Mouse (Mus musculus) lung, postnatal 10 days (tissue): ENCODE measurements around the gene Eno3.

Experiments
- DNase-seq: peaks from one replicate; pipeline ENCODE4 v3.0.0; 2021

Eno3 gene

DNA sequence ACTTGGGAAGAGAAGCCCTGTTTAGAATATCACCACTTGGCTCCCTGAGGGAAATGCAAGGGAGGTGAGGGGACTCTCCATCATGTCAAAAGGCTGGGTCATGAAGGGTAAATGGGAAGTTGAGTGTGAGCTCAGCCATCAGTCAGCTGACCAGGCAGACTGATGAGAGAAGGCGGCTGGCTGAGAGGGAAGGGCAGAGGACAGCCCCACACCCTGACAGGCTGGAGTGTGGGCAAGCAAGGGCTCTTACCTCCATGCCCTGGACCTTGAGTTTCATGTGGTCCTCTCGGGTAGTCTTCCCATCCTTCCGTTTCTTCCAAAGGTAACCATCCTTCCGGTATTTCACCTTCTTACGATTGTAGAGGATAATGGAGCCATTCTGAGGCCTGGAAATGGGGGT lies 26.6 kb downstream of the Eno3 start:
- no peak for DNase-seq

DNA sequence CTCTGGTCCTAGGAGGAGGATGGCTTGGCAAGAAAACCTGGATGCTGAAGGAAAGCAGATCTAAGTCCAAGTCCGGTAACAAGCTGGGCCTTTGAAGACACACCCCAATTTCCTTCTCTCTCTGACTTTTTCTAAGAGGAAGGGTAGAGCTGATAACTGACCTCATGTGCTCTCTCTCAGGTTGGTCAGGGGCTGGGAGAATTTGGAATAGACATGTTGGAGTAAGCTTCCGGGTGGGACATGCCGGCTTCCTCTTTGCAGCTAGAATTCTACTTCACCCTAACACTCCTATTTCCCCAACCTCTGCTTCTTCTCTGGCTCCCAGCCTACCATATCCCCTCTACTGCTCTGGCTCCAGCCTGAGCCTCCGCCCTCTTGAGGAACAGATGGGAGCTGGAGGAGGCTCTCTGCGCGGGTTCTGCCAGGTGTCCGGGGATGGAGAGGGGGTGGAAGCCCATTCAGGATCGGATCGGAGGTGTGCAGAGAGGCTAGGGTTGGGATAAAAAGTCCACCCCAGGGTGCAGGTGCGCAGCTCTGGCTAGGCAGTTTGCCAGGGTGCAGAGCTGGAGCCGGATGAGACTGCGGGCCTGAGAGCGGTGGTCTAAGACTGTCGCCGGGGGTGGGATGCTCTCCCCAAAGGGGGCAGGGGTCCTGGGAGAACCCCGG lies 30.0 kb downstream of the Eno3 start:
- peak; percentile 40 for DNase-seq

DNA sequence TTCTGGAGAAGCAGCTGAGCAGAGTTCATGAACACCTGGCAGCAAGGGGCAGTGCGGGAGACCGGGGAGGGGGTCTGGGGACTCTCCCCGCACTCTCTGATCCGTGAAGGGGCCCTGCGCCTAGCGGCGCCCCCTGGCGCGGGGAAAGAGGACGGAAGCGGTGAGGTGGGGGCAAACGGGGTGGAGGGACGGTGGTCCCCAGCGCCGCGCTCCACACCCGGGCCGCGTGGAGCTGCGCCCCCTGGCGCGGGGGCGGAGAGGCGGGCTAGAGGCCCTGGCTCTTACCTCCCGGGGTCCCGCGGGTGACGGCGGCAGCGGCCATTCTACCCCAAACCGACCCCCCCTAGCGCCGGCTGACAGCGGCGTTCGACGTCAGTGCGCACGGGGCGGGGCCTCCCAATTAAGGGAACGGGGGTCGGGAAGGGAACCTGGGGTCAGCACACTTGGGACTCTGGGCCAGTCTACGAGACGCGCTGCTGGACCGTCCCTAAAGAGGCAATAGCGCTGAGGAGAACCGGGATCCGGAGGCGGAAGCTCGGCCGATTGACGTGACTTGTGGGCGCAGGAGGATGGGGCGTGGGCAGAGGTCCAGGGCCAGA lies 30.7 kb downstream of the Eno3 start, which contains the start of gene Camta2:
Gene Camta2, minus strand, starts transcription at position 505 of the 599 bp plus-strand sequence.
- peak; percentile 95 for DNase-seq

DNA sequence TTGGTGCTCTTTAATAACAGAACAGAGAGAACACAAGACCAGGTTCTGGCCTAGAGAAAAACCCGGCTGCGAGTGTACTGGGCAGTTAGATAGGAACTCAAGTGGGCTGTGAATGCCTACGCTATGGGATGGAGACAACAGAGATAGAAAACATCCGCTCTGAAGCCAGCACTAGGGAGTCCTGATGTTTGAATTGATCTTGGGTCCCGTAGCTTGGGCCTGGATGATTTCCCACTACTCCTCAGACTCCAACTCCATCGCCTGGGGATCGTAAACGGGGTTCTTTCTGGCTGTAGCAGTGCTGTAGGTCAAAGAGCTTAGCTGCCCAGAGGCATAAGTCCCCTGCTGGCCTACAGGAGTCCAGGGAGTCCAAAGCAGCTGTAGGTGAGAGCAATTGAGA lies 31.4 kb downstream of the Eno3 start:
- no peak for DNase-seq

DNA sequence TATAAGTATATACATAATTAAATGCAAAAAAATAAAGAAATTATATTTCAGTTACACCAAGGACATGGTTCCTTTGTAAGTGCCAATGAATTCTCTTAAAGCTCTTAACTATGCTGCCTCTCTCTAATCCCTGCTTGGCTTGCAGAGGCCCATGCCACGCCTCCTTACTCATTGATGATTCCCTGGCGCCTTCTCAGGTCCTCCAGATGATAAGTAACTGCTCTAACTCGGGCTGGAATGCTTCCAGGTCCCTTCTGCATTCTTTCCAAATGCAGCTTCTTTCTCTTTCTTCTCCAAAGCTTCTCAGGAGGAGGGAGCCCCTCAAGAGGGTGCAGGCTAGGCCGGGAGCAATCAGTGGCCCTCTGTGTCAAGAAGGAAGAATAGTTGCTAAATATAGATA lies 32.6 kb downstream of the Eno3 start:
- no peak for DNase-seq

DNA sequence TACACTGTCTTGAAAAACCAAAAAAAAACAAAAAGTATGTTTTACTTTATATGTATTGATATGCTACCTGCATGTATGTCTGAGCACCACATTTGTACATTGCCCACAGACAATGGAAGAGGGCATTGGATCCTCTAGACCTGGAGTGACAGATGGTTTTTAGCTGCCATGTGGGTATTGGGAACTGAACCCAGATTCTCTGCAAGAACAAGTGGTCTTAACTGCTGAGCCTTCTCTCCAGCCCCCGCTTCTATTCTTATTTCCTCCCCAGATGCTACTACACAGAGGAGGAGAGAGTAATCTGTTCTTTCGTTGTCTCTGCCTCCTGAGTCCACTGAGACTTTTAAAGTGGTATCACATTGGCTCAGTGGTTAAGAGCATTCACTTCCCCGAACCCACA lies 36.5 kb downstream of the Eno3 start:
- no peak for DNase-seq

DNA sequence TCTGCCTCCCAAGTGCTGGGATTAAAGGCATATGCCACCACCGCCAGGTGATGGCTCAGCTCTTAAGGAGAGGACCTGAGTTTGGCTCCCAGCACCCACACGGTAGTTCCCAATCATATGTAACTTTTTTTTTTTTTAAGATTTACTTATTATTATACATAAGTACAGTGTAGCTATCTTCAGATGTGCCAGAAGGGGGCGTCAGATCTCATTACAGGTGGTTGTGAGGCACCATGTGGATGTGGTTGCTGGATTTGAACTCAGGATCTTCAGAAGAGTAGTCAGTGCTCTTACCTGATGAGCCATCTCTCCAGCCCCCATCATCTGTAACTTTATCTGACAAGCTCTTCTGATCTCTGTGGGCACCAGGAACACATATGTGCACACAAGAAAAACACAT lies 40.4 kb downstream of the Eno3 start:
- DNase-seq, result no peak

DNA sequence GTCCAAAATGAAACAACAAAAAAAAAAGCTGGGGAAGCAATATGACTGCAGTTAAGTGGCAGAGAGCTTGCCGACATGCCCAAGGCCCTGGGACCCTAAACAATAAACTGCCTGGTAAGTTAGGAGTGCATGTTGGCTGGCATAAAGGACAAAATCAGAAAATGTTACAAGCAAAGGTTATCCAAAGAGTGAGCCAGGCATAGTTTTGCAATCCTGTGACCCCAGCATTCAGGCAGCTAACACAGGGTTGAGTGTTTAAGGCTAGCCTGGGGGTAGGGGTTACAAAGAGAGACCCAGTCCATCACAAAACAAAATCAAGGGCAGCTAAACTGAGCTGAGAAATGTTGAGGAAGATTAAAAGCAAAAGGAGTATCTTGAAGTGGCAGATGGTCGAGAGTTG lies 42.0 kb downstream of the Eno3 start:
- DNase-seq, result no peak

DNA sequence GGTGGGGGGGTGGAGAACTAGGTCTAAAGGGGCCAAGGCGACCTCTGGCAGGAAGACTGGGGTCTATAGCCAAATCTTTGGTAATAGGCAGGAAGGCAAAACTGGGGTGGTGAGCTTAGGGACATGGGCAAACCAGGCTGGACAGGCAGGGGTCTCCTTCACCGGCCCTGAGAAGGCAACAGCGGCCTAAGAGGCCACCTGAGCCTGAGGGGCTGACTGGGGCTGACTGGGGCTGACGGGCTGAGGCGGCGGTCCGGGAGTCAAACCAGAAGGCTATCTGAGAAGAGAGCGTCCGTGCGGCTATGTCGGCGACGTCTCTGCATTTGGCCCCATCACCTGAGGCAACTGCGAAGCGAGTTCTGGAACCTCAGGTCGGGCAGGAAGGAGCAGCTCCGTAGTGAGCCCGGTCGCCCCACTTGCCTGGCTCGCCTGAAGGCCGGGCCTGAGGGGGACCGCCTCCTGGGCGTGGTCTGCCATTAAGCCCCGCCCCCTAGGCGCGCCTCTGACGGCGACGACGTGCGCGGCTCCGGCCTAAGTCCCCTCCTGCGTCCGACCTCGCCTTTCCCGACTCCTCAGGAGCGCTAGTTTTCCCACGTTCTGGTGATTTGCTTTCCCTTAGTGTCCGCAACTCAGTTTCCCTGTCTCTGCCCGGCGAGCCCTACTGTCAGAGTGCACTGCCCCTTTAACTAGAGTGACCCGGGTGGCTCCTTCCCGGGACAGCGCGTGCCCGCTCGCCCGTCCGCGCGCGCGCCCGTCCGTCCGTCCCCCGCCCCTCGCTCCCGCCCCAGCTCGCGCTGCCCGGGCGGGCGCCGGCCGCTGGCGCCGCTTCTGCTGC lies 42.9 kb downstream of the Eno3 start, which contains the start of the genes Inca1 and Kif1c:
Gene Inca1, minus strand, starts transcription at position 434 of the 835 bp plus-strand sequence.
Gene Kif1c, plus strand, starts transcription at position 827 of the 835 bp plus-strand sequence.
- DNase-seq, result peak; percentile 96

DNA sequence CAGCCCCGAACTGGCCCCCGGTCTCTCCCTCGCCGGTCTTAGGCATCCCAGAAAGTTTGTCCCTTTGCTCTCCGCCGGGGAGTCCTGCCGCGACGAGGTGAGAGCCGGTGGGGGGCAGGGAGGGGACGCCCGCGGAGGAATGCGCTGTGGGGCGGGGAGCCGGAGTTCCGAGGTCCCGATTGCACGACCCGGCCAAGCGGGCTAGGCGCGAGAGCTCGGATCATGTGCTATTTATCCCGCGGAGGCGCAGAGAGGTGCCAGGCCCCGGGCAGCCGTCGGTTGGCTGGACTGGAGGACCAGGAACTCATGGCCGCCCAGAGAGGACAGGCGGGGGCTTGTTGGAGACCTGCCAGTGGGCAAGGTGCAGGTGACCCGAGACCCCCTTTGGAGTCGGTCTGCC lies 43.6 kb downstream of the Eno3 start:
- peak; percentile 82 for DNase-seq

DNA sequence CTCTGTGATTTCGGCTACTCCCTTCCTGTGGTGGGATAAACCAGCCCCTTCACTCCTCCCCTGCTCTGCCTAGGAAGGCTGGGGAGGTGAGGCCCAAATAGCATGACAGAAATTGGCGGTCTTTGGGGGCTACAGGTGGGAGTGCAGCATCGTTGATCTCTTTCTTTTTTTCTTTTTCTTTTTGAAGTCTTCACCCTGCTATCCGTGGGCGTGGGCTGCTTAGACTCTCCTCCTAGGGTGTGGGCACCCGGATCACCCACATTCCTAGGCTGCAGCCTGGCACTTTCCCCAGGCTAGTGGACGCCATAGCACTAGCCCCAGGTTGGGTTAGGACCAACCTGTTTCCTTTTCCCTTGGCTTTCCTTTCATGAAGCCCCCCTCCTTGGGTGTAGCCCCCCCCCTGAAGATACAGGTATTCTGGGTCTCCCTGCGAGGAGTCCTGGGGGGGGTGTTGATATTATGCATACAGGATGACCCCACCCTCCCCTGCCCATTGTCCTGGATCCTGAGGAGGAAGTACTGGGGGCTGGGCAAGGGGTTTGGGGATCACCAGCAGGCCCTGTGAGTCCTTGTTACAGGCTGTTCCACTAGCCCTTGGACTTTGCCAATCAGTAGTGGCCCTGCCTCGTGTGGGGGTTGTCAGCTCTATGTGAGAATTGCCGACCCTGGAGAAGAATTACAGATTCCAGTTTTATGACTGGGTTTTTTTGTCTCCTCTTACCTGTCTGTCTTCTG lies 44.4 kb downstream of the Eno3 start:
- peak; percentile 31 for DNase-seq

DNA sequence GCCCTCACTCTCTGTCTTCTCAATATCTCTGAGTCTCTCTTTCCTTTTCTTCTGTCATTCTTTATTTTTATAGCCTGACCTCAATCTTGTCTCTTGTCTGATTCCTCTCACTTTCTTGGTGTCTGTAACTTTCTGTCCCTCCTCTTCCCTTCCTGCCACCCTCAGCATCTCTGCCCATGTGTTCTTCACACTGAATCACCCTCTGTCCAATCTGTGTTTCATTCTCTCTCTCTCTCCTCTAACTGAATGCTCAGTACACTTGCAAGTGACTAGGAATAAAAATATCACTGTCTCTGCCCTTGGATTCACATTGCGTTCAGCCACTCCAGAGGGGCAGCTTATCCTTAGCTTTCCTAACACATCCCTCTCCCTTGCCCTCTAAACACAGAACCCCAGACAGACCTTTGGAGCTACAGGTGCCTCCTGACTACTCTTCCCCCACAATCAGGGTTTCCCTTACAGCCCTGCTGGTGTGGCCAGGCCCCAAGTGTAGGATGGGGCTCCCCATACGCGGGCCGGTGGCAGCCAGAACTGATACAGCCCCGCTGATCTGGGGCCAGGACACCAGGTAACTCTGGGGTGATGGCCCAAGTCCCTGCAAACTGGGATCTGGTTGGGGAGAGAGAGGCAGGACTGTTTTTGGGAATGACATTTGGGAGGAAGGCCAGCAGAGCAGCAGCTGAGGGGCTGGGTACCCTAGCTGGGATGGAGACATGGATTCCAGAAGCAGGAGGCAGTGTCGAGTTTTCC lies 45.2 kb downstream of the Eno3 start:
- no peak for DNase-seq

DNA sequence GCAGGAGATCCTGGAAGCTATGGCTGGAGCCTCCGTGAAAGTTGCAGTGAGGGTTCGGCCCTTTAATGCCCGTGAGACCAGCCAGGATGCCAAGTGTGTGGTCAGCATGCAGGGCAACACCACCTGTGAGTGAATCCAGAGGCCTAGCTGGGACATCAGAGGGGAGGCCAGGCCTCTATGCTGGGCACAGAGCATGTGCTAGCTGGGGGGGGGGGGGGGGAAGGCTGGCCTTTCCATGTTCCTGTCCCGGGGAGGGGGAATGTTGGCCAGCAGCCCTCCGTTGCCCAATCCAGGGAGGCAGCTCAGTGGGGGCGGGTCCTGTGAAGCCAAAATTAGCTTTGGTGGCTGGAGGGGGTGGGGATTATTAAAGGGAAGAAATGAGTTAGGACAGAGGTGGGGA lies 45.8 kb downstream of the Eno3 start:
- DNase-seq, result peak; percentile 67

DNA sequence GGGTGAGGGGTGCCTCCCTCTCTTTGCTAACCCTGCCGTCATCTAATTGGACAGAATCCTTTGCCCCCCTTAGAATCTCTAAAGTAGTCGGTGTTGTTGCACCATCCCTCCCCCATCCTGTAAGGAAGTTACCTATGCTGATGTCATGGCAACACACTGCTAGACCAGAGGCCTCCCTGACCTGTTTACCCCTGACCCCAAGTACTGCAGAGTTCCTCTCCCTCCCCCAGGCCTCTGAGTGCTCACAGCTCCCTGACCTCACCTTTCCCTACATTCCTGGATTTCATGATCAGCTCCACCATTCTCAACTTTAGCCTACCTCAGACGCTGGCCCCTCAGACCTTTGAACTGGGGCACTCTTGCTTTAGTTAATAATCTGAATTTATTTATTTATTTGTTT lies 49.1 kb downstream of the Eno3 start:
- no peak for DNase-seq

DNA sequence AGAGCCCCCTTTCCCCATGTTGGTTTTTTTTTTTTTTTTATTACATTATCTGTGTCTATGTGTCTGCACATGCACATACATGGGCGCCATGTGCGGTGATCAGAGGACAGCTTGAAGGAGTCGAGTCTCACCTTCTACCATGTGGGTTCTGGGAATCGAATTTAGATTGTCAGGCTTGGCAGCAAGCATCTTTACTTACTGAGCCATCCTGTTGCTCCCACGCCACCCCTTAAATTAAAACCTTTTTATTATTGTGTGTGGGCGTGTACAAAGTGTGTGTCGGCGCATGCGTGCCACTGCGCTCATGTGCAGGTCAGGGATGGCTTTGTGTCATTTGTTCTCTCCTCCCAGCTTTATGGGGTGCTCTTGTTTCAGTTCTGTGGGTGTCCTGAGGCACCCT lies 54.0 kb downstream of the Eno3 start:
- no peak for DNase-seq
